Mouse (Mus musculus) hindbrain, embryonic 14.5 days (tissue): ENCODE measurements around the gene Gm5416. TPM values are rescaled to one million over a fixed set of nuclear protein-coding genes. Genes with fewer than 3 reads are reported as not detected.
"Not testable (repeated sequence)": the region's sequence is repeated elsewhere in the genome, so short reads cannot be mapped to it uniquely, and the experiment has no call there.

Experiments used
- ATAC-seq: fragments of 200-750 bp; cut with Nextera tagmentation; 2 replicates; pipeline ENCODE4 v1.8.0; 2017; ENCODE audit warnings: moderate number of reproducible peaks, mild to moderate bottlenecking, moderate TSS enrichment, moderate library complexity; ENCODE audit not compliant: low FRiP score
- DNase-seq: peaks from one replicate; pipeline ENCODE4 v3.0.0-alpha.2; 2015; ENCODE audit warnings: low spot score
- H3K27ac ChIP-seq: fragments of 300-500 bp; sonication (generic); 2 replicates; pipeline ENCODE4 v1.5.1; 2014; ENCODE audit warnings: mild to moderate bottlenecking, moderate library complexity
- H3K27me3 ChIP-seq: fragments of 300-500 bp; sonication (generic); 2 replicates; pipeline ENCODE4 v1.6.1; 2014; ENCODE audit warnings: mild to moderate bottlenecking, low read length, mixed read lengths; ENCODE audit not compliant: control insufficient read depth, insufficient read depth
- H3K36me3 ChIP-seq: fragments of 300-500 bp; sonication (generic); replicated peaks from 2 replicates; pipeline ENCODE4 v1.6.1; 2014; ENCODE audit not compliant: control insufficient read depth, insufficient read depth
- H3K4me1 ChIP-seq: fragments of 300-500 bp; sonication (generic); replicated peaks from 2 replicates; pipeline ENCODE4 v1.6.1; 2014; ENCODE audit warnings: antibody characterized with exemption, low read length, mixed read lengths; ENCODE audit not compliant: control insufficient read depth, insufficient read depth
- H3K4me2 ChIP-seq: fragments of 300-500 bp; sonication (generic); replicated peaks from 2 replicates; pipeline ENCODE4 v1.6.1; 2014; ENCODE audit warnings: mild to moderate bottlenecking, moderate library complexity
- H3K4me3 ChIP-seq: fragments of 300-500 bp; sonication (generic); replicated peaks from 2 replicates; pipeline ENCODE4 v1.5.1; 2014; ENCODE audit warnings: mild to moderate bottlenecking, low read length
- H3K9ac ChIP-seq: fragments of 300-500 bp; sonication (generic); 2 replicates; pipeline ENCODE4 v1.6.1; 2014
- H3K9me3 ChIP-seq: fragments of 300-500 bp; sonication (generic); 2 replicates; pipeline ENCODE4 v1.6.1; 2016; ENCODE audit warnings: low read length; ENCODE audit not compliant: control insufficient read depth
- WGBS: fragments of 180-500 bp; shearing (Covaris S2); extraction: QIAGEN DNeasy Blood & Tissue Kit; methylation state at CpG from one replicate; pipeline ENCODE4 v1.1.7; 2014; 5-methylcytosine and 5-hydroxymethylcytosine counted together
- polyA plus RNA-seq: library from polyadenylated mRNA; unstranded; fragments of >200 nt; fragmentation: Nextera tagmentation; extraction: Ambion mirVana; gene quantifications from 2 replicates; pipeline ENCODE4 v1.2.1, GENCODE M21; 2014

Gm5416 gene
- not detected in 2 replicates for polyA plus RNA-seq

DNA sequence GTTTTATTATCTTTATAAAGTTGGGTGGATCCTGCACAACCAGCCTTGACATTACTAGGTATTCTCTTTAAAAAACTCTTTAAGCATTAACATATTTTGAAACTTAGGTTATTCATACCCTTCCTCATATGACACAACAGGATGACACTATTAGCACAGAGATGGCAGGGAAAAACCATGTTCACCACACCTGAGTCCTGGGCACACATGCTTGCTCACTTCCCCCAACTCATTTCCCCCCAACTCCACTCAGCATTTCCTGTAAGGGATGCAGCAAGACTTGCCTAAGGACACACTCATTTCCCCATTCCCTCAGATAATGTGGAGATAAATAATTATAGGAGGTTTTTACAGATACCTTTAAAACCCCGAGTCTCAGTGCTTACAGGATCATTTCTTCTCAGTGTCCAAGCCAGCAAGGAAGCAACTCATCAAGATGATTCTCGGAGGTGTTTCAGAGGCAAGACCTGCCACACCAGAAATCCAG, at the start of gene Gm5416:
Gene Gm5416, plus strand, starts transcription at position 437 of the 487 bp plus-strand sequence.
- no peaks in the 10 kb centered on the region for H3K36me3 ChIP-seq
- ATAC-seq (no peak), DNase-seq (no peak)
- no peak within 1 kb of the TSS for H3K4me2 ChIP-seq
- 90% methylated on average over 2 of the region's 2 CpGs for WGBS
- no peak within 1 kb of the TSS for H3K4me3 ChIP-seq
- H3K9me3 ChIP-seq, result no peaks in the 10 kb centered on the region
- no peaks in the 10 kb centered on the region for H3K27me3 ChIP-seq
- no peak within 1 kb of the TSS for H3K9ac ChIP-seq
- H3K4me1 ChIP-seq, result no peaks in the 10 kb centered on the region
- no peak within 1 kb of the TSS for H3K27ac ChIP-seq

DNA sequence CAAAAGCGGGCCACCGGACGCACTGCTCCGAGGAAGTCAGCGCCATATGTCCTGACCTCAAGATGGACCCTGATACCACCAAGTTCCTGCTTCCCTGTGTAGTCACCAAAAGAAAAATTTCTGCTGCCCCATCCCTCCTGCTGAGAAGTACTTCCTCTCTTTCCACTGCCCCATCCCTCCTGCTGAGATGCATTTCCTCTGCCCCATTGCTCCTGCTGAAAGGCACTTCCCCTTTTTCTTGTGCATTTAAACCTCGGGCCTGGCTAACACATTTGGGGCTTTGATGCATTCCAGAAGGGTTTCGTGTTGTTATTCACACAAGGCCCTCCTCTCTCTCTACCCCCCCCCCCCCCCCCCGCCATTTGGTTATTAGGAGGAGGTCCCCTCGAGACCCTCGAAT, 42.4 kb upstream of the Gm5416 start:
- H3K4me3 ChIP-seq, H3K27ac ChIP-seq, H3K4me2 ChIP-seq, H3K9me3 ChIP-seq, ATAC-seq, H3K27me3 ChIP-seq, DNase-seq, H3K36me3 ChIP-seq, H3K9ac ChIP-seq, H3K4me1 ChIP-seq: not testable (repeated sequence)
- 87% methylated on average over 10 of the region's 10 CpGs for WGBS

DNA sequence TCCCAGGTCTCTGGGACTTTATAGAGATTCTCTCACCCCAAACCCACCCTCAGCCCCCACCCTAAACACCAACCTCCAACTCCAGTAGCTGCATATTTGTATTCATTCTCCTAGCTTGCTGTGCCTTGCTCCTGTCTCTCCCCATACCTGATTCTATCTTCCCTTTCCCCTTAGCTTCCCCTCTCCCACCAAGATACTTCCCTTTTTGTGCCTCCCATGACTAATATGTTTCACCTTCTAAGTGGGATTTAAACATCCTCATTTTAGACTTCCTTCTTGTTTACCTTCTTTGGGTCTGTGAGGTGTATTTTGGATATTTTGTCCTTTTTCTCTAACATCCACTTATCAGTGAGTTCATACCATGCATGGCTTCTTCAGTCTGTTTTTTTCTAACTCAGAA, 34.1 kb upstream of the Gm5416 start:
- Histone ChIP-seq H3K27ac (no peak overlapping the region), H3K4me1 (no peaks in the 10 kb centered on the region), H3K4me3 (no peak overlapping the region), H3K36me3 (no peaks in the 10 kb centered on the region), H3K9ac (no peak overlapping the region), H3K4me2 (no peak overlapping the region), H3K27me3 (no peaks in the 10 kb centered on the region), H3K9me3 (no peaks in the 10 kb centered on the region)
- no peak for DNase-seq
- ATAC-seq, result no peak

DNA sequence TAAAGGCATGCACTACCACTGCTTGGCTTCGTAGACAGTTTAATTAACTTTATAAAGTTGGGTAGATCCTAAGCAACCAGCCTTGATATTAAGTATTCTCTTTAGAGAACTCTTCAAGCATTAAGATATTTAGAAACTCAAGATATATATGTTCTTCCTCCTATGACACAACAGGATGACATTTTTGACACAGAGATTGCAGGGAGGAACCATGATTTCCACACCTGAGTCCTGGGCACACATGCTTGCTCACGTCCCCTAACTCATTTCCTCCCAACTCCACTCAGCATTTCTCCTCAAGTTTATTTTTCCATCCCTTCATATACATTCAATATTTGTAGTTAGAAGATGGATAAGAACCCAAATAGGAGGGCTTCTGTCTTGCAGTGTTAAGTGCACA, 30.3 kb upstream of the Gm5416 start:
- ATAC-seq, result no peak
- no peaks in the 10 kb centered on the region for H3K9me3 ChIP-seq
- WGBS, result 76% methylated on average over 2 of the region's 2 CpGs

DNA sequence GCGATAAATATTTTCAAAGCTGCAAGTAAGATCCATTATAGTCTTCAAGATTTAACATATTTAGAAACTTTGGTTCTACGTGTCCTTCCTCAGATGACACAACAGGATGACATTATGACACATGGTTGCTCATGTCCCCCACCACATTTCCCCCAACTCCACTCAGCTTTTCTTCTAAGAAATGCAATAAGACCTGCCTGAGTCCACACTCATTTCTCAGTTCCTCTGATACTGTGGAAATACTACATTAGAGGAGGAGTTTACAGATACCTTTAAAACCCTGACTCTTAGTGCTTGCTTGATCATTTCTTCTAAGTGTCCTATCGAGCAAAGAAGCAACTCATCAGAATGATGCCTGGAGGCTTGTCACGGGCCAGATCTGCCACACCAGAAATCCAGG, 26.3 kb upstream of the Gm5416 start, which contains the start of gene Gm5483:
Gene Gm5483, plus strand, starts transcription at position 301 of the 400 bp plus-strand sequence.
- not testable (repeated sequence) for H3K9ac ChIP-seq, H3K9me3 ChIP-seq, H3K4me2 ChIP-seq, H3K27ac ChIP-seq, H3K4me1 ChIP-seq, ATAC-seq, H3K36me3 ChIP-seq, DNase-seq, H3K4me3 ChIP-seq, H3K27me3 ChIP-seq
- WGBS, result 90% methylated on average over 4 of the region's 4 CpGs

More for the DNA sequence above, 30.3 kb upstream of the Gm5416 start:
- no peak overlapping the region for H3K9ac ChIP-seq
- H3K4me3 ChIP-seq, result no peak overlapping the region
- no peaks in the 10 kb centered on the region for H3K36me3 ChIP-seq
- no peak for DNase-seq
- H3K27ac ChIP-seq, result no peak overlapping the region
- H3K27me3 ChIP-seq, result no peaks in the 10 kb centered on the region
- no peaks in the 10 kb centered on the region for H3K4me1 ChIP-seq
- H3K4me2 ChIP-seq, result no peak overlapping the region

DNA sequence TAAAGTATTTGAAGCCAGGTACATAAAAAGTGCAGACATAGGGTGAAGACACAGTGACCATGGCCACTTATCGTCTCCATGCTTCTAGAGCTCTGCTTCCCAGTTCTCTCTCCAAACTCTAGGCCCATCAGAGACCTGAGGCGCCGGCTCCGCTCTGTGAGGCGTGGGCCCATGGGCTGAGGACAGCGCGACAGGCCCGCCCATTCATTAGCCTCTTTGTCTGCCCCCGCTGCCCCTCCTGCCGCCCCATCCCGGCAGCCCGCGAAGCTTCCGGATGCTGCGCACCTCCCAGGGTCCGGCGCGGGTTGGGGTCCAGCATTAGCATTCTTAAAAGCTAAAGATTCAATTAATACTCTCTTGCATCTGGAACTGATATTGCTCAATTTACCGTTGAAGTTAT, 11.0 kb upstream of the Gm5416 start:
- 45% methylated on average over 19 of the region's 19 CpGs for WGBS
- H3K9me3 ChIP-seq, result no peaks in the 10 kb centered on the region
- no peaks in the 10 kb centered on the region for H3K27me3 ChIP-seq
- no peaks in the 10 kb centered on the region for H3K36me3 ChIP-seq
- DNase-seq, result no peak
- no peaks in the 10 kb centered on the region for H3K4me1 ChIP-seq
- H3K27ac ChIP-seq, result no peak overlapping the region
- ATAC-seq, result no peak
- no peak overlapping the region for H3K4me3 ChIP-seq
- peak overlapping the region; percentile 30 for H3K4me2 ChIP-seq
- no peak overlapping the region for H3K9ac ChIP-seq

DNA sequence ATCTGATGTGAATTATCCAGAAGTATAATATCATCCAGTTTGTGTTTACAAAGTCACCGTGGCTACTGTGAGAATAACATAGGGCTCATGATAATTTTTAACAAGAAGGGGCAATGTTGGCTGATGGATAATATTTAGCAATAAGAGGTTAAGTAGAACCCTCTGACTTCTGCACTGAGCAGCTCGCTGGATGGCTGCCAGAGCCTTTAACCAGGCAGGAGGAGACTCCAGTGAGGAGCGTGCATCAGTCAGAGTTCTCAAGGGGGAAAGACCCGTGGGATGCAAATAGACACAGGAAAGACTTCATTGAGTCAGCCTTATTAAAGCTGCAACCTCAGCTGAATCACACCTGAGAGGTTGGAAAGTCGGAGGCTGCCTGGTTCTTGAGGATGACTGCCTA, 6.4 kb upstream of the Gm5416 start:
- Histone ChIP-seq H3K27me3 (no peaks in the 10 kb centered on the region), H3K4me2 (no peak overlapping the region), H3K4me1 (no peaks in the 10 kb centered on the region), H3K27ac (no peak overlapping the region), H3K36me3 (no peaks in the 10 kb centered on the region), H3K9me3 (no peaks in the 10 kb centered on the region), H3K9ac (no peak overlapping the region), H3K4me3 (no peak overlapping the region)
- ATAC-seq (no peak), DNase-seq (no peak)
- WGBS, result 81% methylated on average over 5 of the region's 5 CpGs

DNA sequence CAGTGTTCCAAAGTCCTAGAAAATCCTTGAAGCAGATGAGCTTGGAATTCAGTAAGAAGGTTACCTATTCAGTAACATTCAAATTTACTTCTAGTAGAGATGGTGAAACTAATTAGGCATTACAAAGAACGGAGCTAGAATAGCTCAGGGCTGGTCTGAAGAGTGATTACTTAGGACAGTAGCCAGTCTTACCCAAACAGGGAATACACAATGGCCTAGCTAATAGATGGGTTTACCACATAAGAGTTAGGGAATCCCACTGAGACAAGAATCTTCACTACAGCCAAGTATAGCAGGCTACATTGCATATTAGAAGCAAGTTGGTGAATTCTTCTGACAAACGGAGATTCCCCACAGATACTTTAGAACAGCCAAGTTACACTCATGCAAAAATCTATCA, 4.5 kb upstream of the Gm5416 start:
- H3K9me3 ChIP-seq, H3K4me1 ChIP-seq, ATAC-seq, H3K9ac ChIP-seq, DNase-seq, H3K27ac ChIP-seq, H3K27me3 ChIP-seq, H3K36me3 ChIP-seq, H3K4me2 ChIP-seq, H3K4me3 ChIP-seq: not testable (repeated sequence)
- WGBS, result 44% methylated on average over 2 of the region's 2 CpGs

DNA sequence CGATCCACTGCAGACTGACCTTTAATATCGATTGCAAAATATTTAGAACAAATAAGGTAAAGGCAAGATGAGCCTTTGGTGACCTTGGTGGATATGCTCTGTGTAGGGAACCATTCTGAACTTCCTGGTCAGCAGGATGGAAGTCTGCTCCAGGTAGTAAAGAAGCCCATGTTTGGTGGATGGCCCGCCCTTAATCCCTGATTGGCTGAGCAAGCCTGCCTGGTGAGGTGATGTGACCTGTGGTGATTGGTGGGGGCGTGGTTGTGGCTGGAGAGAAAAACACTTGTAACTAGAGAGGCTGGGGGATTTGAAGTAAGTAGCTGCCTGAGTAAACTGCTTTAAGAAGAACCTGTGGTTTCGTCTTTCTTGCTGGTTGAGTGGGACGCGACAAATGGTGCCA, 11.0 kb downstream of the Gm5416 start, which contains the start of gene 2010005H15Rik:
Gene 2010005H15Rik, plus strand, starts transcription at position 301 of the 400 bp plus-strand sequence.
- not testable (repeated sequence) for H3K9ac ChIP-seq, H3K4me2 ChIP-seq, H3K4me3 ChIP-seq, DNase-seq, H3K36me3 ChIP-seq, H3K27me3 ChIP-seq, H3K27ac ChIP-seq, H3K9me3 ChIP-seq, H3K4me1 ChIP-seq, ATAC-seq
- 94% methylated on average over 7 of the region's 7 CpGs for WGBS

DNA sequence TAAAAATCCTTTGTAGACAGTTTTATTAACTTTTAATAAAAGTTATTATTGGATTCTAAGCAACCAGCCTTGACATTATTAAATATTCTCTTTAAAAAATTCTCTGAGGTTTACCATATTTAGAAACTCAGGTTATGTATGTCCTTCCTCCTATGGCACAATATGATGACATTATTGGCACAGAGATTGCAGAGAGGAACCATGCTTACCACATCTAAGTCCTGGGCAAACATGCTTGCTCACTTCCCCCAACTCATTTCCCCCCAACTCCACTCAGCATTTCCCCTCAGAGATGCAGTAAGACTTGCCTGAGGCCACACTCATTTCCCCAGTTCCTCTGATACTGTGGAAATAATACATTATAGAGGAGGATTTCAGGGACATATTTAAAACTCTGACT, 50.4 kb downstream of the Gm5416 start:
- H3K27me3 ChIP-seq, H3K27ac ChIP-seq, ATAC-seq, H3K36me3 ChIP-seq, DNase-seq, H3K9ac ChIP-seq, H3K4me1 ChIP-seq, H3K4me3 ChIP-seq, H3K4me2 ChIP-seq, H3K9me3 ChIP-seq: not testable (repeated sequence)
